Mouse (Mus musculus): ENCODE measurements at regions not wholly inside any gene's neighbourhood (a gene's known extent, or its start where the extent isn't known, plus 50 kb on each side); places are given as distances from the start of the nearest gene placed in this dataset.
A peak's percentile ranks its signal among the peaks of the same experiment; 100 is the strongest.

DNA sequence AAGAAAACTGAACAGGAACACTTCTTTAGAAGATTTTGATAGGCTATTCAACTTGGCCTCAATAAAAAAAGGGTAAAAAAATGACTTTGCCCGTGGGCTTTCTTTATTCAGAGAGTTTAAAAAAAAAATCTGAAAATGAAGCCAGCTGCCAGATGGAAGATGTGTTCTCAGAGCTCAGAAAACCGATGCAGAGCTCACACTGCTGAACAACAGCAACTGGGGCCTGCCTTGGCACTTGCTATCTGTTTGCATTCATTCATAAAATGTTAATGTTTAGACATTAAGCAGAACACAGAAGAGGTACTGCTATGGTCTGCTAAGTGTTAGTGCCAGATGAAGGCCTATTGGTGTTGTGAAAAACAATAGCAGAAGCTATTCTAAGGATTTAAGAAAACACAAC, 173.8 kb upstream of the Smc2 start:
- no peak for DNase-seq (ENCODE audit: low read depth)

DNA sequence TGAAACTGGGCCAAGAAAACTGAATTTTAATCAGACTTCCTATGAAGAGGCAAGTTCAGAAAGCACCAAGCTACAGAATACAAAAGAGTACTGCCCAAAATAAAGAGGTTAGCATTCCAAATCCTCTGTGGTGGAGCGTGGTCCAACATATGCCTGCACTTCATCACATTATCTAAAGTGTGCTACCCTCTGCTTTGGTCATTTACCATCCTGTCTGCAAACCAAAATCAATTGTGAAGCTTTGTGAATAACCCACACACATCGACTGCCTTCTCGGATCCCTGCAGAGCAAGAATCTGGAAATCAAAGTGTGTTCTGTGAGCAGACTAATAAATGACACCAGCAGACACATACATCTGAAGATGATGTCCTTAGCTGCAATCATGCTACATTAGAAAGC, 156.6 kb upstream of the Smc2 start:
- no peak for DNase-seq (ENCODE audit: low read depth)

DNA sequence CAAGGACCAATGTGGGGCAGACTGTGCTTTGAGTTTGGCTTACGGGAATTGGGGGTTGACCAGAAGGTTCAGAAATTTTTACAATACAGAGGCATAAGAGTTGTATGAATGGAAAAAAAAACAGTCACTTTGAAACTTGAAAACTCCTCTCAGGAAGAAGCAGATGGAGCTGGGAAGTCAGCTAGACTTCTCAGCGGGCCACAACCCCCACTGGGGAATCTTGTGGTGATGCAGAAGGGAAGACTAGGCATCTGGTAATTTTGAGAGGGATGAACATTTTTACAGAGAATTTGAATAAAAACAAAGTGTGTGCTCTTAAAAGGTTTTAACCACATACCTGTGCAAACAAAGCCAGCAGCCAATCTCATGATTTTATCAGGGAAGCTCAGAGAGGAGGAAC, 154.1 kb upstream of the Smc2 start:
- no peak for DNase-seq (ENCODE audit: low read depth)

DNA sequence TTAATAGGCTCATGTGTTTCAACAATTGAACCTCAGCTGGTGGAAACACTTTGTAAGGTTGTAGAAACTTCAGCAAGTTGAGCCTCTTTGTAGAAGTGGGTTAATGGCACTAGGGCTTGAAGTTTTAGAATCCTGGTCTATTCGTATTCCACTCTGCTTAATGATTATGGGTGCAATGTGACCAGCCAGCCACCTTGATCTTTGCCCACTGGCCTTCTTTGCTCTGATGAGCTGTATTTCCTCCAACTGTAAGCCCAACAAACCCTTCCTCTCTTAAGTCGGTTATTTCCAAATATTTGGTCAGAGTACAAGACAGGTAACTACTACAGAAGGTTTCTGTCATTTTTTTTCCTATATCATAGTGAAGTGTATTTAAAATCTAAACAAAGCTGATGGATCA, 145.4 kb upstream of the Smc2 start:
- no peak for DNase-seq (ENCODE audit: low read depth)

DNA sequence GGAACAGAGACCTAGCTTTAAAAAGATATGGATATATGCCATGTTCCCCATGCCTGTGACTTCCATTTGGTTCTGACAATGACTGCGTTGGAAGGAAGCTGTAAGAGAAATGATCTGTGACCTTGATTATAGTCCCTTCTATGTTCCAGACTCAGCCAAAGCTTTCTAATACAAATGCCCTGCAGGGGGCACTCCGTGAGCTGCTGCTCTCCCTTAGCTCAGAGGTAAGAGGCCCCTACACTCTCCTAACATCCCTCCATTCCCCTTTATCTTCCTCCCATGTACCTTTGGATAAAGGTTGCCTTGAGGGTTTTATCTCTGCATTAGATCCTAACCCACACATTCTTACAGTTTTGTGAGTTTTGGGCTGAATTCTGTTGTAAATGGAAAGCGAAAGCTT, 139.8 kb upstream of the Smc2 start:
- no peak for DNase-seq (ENCODE audit: low read depth)

DNA sequence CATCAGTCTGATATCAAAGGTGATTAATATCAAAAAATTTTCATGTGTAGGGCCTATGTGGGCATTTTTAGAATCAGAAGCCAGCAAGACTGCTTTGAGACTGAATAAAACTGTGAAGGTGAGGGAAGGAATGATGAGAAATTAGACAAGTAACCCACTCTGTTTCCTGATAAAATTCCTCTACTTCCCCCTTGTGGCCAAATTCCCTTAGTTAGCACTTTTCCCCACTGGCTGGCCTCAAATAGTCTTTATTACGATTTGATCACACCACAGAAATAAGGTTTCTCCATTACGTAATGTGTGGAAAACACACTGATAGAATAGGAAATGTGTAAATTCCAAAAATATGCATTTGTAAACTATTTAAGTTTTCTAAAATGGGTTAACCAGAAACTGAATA, 137.4 kb upstream of the Smc2 start:
- peak; percentile 2 for DNase-seq (ENCODE audit: low read depth)

DNA sequence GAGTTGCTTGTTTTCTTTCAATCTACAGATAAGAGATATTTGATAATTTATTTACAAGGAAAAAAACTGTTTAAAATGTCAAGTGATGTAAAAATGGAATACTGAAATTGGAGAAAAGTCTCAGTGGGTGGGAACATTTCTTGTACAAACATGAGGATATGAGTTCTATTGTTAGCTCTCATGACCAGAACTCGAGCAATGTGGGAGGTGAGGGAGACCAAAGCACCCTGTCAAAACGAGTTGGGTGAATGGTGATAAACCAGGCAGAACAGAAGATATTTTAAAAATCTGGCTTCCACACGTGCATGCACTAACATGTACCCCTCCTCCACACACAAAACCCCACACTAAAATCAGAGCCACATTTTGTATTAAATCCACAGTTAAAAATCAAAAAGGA, 114.7 kb upstream of the Smc2 start:
- DNase-seq (ENCODE audit: low read depth): no peak

DNA sequence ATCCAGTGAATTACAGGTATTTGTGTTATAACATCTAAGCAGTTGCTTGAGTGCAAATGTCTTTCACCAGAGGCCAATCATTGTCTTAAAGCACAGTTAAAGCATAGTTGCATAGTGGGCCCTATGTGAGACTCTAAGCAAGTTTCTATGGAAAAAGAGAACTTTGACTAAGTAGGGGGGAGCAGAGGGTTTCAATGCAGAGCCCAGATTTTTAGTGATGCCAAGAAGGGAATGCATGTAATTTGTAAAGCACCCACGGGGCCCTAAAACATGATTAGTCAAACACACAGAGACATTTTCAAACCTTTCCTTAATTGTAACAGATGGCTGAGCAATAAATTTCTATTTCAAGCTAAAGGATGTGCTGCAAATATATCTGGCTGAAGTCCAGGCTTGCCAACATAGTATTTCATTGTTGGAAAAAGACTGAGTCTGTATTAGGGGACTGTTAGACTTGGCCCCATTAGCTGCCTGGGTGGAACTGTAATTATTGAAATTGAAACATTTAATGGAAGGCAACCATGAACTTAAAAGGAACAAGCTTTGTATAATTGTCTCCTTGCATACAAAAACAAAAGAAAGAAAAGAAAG, 107.6 kb upstream of the Smc2 start:
- DNase-seq (ENCODE audit: low read depth): no peak

DNA sequence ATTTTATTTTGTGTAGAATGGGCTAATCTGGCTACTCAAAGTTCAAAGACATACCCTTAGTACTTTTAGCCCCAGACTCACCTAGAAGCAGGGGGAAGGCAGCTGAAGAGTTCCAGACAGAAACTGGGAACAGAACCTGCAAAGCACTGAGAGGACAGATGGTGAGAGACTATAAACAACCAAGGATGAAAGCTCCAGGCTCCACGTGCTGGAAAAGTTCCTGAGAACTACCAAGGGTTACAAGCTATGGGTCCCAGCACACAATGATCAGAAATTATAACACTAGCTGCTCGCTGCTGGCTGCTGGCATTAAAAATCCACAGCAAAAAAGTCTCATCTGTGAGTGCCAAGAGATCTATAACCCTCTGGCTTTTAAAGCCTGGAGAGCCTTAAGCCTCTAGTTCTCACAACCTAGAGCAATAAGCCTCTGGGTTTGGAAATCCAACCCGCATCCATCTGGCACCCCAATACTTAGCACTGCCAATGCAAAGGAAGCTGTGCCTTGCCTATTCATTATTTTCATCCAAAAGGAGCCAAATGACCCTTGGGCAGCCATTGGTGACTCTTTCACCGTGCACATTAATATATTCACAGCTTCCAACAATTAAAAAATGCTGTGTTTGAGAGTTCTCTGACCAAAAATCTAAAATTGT, 102.6 kb upstream of the Smc2 start:
- no peak for DNase-seq (ENCODE audit: low read depth)

DNA sequence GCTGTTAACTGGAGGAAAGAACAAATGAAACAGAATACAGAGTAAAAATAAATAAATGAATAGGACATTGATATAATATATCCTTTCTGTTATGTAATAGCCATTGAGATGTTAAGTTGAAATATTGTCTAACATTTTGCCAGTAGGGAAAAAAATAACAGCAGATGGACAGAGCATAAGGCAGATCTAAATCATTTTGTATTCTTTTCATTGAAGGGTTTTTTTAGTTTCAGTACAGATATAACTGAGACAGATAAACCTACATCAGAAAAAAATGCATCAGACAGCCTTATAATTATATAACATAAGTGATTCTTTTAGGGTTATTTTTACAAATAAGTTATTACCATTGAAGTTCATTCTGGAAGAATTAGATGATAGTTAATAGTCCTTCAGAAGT, 97.8 kb upstream of the Smc2 start:
- no peak for DNase-seq (ENCODE audit: low read depth)

DNA sequence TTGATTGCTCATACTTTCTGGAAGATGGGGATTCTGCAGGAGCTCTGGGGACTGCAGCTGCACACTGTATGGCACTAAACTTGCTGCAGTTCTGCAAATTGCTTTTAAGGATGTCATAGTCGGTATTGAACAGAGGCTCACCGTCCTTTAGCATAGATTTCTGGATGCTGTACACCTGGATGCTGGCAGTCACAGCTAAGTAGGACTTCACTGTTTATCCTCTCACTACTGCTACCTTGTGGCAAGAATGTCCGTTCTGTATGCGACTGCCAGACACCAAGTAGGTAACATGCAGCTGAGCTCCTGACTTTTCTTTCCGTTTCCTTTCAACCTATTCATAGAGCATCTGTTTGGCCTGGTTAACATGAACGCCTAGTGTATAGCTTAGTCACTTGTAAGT, 77.3 kb upstream of the Smc2 start:
- DNase-seq (ENCODE audit: low read depth): peak; percentile 4

DNA sequence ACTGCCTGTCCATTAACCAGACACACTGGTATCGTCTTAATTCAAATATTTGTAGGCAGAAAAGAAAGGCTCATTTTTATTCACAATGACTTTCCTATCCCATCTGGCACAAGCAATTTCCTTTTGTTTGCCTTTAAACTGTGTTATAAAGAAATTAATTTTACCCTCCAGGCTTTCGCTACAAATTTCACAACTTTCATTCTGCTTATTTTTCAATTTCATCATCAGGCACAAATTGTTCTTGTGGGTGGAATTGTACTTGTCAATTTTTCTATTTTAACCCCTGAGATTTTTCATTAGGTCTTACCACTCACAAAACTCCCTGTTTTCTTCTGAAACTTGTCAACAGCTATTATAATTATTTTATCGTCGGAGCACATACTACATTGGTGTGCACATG, 73.2 kb upstream of the Smc2 start:
- DNase-seq (ENCODE audit: low read depth): no peak

DNA sequence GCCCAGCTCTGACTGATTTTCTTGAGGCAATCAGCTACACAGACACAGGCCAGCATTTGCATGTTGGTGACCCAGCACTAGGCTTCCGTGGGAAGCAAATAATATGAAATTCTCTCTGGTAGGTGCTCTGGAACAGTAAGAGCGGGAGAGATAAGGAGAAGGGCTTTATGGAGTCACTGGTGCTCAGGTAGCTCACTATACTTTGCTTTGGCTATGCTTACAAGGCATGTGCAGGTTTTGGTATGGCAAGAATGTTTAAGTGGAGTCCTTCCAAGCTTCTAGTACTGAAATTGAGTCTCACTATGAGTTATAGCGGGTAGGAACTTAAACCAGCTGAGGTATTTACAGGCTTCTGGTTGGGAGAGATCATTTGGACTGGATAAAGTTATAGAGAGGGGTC, 70.5 kb upstream of the Smc2 start:
- no peak for DNase-seq (ENCODE audit: low read depth)
